Mouse (Mus musculus): ENCODE data around the gene S100a1.
A peak's percentile ranks its signal among the peaks of the same experiment; 100 is the strongest.

S100a1 gene

GRCm38 (mm10) chr3:90513796-90514590, at the start of gene S100a1, which contains the start of gene S100a13:
S100a1 (minus strand) TSS chr3:90514392.
S100a13 (plus strand) TSS chr3:90514435.
- DNase-seq (ENCODE audit: low spot score in 2 of 2): peak; percentile 38 to 48

GRCm38 (mm10) chr3:90560008-90560628, 45.9 kb upstream of the S100a1 start, which contains the start of gene S100a3:
S100a3 (plus strand) TSS chr3:90560578.
- DNase-seq (ENCODE audit: low spot score in 2 of 2): no peak

DNA sequence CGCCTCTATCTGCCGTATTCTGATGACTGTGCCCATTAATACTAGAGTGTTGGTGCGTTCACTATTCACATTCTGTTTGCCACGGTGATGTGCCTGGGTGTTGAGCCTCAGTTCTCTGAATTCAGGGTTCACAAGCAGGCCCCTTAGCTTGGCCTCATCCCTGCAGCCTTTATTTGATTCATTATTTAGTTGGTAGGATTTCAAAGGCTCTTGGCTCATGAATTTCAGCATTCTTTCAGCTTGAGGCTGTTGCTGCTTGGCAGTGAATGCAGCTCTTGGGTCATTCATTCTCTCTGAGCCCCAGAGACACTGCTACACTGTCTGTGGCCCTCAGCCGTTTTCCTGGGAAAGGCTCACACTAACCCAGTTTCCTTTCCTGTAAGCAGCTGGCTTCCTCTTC, 41.8 kb upstream of the S100a1 start:
- DNase-seq (ENCODE audit: low spot score in 2 of 2): peak in 1 of 2 experiments; percentile 65

GRCm38 (mm10) chr3:90552231-90552630, 38.0 kb upstream of the S100a1 start:
- no peak for DNase-seq (ENCODE audit: low spot score in 2 of 2)

DNA sequence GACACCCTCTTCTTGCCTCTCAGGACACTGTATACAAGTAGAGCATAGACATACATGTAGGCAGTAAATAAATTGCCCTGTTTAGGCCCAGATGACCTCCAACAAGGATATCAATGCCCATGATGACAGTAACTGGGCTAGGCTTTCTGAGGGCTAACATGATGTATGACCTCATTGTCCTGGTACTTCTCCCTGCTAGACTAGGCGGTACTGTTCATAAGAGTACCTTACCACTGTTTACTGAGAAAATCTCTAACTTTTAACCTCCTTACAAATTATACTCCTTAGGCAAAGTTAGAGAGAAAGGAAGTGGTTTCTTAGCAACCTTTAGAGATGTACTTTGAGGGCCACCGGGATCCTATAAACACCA, 36.2 kb upstream of the S100a1 start:
- no peak for DNase-seq (ENCODE audit: low spot score in 2 of 2)

- no peak for DNase-seq (ENCODE audit: low spot score in 2 of 2)
These were observed 35.7 kb upstream of the S100a1 start for GRCm38 (mm10) chr3:90549676-90550420.

GRCm38 (mm10) chr3:90540904-90541303, 26.7 kb upstream of the S100a1 start:
- DNase-seq (ENCODE audit: low spot score in 2 of 2): peak in 1 of 2 experiments; percentile 28

DNA sequence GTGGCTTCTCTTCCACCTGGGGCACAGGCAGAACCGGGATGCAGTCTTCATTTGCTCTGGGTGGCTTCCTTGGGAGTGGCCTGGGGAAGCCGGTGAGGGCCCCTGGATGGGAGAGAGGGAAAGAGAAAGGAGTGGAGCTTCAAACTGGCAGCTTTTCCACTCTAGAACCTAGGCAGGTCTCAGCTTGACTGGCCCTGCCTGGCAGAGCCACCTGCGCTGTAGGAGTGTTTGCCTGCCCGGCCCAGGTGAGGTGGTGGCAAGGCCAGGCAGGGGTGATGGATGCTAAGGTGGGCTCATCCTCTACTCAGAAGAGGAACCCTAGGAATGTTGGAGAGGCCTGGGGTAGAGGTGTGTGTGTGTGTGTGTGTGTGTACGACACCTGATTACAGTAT, 23.7 kb upstream of the S100a1 start:
- DNase-seq (ENCODE audit: low spot score in 2 of 2): no peak

GRCm38 (mm10) chr3:90537141-90537904, 23.1 kb upstream of the S100a1 start, which contains the start of gene S100a16:
S100a16 (plus strand) TSS chr3:90537254.
- no peak for DNase-seq (ENCODE audit: low spot score in 2 of 2)

DNA sequence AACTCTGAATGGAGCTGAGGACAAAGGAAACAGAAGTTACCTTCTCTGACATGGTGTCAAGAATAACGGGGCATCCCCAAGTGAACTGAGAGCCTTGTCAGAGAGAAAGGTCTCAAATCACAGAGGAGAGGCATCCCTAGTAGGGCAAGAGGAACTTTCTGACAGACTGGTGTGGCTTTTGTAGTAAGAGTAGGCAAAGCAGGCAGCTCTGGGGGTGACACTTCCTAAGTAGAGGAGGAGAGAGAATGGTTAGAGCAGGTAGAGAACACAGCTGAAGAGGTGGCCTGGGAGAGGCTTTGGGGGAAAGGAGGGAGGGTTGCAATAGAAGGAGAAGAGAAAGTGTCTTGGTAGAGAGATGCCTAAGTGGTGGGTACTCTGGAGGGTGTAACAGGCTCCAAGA, 21.3 kb upstream of the S100a1 start:
- DNase-seq (ENCODE audit: low spot score in 2 of 2): no peak

- DNase-seq (ENCODE audit: low spot score in 2 of 2): no peak
These were observed 17.5 kb upstream of the S100a1 start for GRCm38 (mm10) chr3:90531713-90532112.

DNA sequence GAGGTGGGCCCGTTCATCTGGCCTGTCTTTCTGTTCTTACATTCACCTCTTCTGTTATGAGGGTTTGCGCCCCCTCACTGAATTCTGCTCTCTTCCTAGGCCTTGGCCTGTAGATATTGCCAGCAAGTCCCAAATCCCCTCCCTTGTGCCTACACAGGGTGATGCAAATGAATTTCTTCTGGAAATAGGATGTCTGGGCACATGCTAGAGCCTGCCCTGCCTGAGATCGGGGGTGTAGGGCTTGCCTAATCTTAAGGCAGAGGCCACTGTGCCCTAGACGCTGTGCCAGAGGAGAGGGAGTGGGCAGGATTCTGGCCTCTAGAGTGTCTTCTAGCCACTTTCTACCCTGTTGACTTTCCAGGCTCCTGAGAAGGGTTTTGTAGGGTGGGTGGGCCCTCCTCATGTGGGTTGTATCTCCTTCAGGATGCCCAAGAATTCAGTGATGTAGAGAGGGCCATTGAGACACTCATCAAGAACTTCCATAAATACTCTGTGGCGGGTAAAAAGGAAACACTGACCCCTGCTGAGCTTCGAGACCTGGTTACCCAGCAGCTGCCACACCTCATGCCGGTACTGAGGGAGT, 13.2 kb upstream of the S100a1 start:
- DNase-seq (ENCODE audit: low spot score in 2 of 2): no peak

DNA sequence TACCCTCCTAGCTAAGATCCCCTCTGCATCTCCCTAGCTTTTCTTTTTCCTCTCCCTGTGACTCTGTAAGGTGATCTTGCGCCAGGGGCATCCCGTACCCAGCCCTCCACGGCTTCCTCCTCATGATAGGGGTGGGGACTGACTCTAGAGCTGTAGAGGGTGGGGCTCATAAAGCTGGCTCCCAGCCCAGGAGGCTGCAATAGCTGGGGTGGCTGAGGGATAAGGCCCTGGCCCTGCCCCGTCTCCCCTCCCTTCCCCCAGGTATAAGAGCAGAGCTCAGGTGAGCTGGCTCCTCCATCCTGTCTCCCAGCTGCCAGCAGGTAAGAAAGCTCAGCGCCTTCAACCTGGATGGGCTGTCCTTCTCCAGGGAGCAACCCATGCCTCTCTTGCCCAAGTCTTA, 12.4 kb upstream of the S100a1 start, which contains the start of gene S100a14:
S100a14 (plus strand) TSS at position 277 of the 400 bp plus-strand sequence.
- DNase-seq (ENCODE audit: low spot score in 2 of 2): no peak

- no peak for DNase-seq (ENCODE audit: low spot score in 2 of 2)
These were observed 11.9 kb upstream of the S100a1 start for GRCm38 (mm10) chr3:90526076-90526475.

- DNase-seq (ENCODE audit: low spot score in 2 of 2): peak in 1 of 2 experiments; percentile 69
These were observed 11.2 kb upstream of the S100a1 start for GRCm38 (mm10) chr3:90525421-90525820.

- DNase-seq (ENCODE audit: low spot score in 2 of 2): no peak
These were observed 3.5 kb upstream of the S100a1 start for GRCm38 (mm10) chr3:90517711-90518110.

DNA sequence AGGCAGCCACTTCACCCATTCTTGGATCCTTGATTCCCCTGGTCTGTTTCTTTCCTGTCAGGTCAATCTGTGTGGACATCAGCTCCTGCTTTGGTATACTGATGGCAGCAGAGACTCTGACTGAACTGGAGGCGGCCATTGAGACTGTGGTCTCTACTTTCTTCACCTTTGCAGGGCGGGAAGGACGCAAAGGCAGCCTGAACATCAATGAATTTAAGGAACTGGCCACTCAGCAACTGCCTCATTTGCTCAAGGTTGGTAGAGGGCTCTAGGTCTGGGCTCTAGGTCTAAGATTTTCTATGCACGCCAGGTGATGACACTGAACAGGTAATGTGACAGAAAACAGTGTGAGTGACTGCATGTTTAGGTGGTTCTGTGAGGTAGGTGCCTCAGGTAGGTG, 1.6 kb upstream of the S100a1 start:
- no peak for DNase-seq (ENCODE audit: low spot score in 2 of 2)

GRCm38 (mm10) chr3:90515242-90515641, 1.1 kb upstream of the S100a1 start:
- DNase-seq (ENCODE audit: low spot score in 2 of 2): no peak

GRCm38 (mm10) chr3:90514691-90515090, 499 bp upstream of the S100a1 start:
- peak in 1 of 2 experiments; percentile 33 for DNase-seq (ENCODE audit: low spot score in 2 of 2)

- no peak for DNase-seq (ENCODE audit: low spot score in 2 of 2)
These were observed 1.1 kb downstream of the S100a1 start for GRCm38 (mm10) chr3:90512948-90513642.

DNA sequence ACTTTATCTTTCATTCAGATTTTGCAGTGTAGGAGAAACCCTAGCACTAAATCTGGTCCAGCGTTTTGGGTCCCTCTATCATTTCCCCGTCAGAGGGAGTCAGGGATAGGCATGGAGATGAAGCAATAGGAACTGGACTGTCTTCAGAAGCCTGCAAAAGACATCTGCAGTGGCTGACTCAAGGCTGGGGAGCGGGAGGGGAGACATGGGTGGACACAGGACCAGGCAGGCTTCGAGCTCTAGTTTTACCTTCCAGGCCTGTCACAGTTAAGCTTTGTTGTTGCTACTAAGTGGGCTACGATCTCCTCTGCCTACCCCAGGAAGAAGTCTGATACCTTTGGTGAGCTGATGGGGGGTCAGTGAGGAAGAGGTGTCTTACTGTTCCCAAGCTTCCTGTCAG, 1.9 kb downstream of the S100a1 start:
- DNase-seq (ENCODE audit: low spot score in 2 of 2): no peak

Measured in frontal cortex, postnatal 36 days (tissue).